18 mouse cellular contexts compared by ENCODE assay signal in the genomic region with DNA sequence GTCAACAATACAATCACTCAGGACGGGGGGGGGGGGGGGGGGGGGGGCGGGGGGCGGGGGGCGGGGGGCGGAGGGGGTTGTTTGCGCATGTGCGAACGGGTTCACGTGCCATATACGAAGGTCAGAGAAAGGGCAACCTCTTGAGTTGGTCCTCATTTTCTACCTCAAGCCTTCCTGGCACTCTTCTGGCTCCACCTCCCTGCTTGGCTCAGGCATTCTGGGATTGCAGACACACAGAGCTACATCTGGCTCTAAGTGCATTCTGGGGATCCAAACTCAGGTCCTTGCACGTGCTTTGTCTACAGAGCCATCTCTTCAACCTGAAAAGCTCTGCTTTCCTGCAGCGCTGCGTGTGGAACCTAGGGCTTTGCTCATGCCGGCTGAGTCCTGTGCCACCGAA. TPM values are rescaled to one million over a fixed set of nuclear protein-coding genes. Genes with fewer than 3 reads are reported as not detected.
DNase-seq lines count a peak whose midpoint lies in the region; ATAC-seq and TF ChIP-seq lines count a peak whose summit lies in the region.
"Had no signal": no experiment of that assay in that cellular context is flagged by ENCODE, and none has a peak within 500 bp of the region (broad histone marks: within the 10 kb centered on the region; RNA-seq: fewer than 3 reads in every experiment).

No protein-coding gene starts in this region.

- TF ChIP-seq CTCF in kidney, postnatal 0 days (IDR thresholded peaks at IDR 0.05; ENCODE audit: low read depth), result no peak
- no peak for TF ChIP-seq CTCF in E14TG2a.4 (conservative IDR thresholded peaks at IDR 0.05; ENCODE audit: low read length)

- no peak overlapping the region for H3K4me2 ChIP-seq in heart, embryonic 12.5 days
- H3K4me2 ChIP-seq in kidney, postnatal 0 days (ENCODE audit: low read length), result no peak overlapping the region
- H3K4me2 ChIP-seq: limb, embryonic 15.5 days; neural tube, embryonic 13.5 days had no signal

- no peak overlapping the region for H3K4me3 ChIP-seq in heart, embryonic 10.5 days
- H3K4me3 ChIP-seq in heart, embryonic 12.5 days, result no peak overlapping the region
- H3K4me3 ChIP-seq in kidney, postnatal 0 days (replicated peaks; ENCODE audit: low read depth, low read length), result no peak overlapping the region
- peak overlapping the region; percentile 73 for H3K4me3 ChIP-seq in E14TG2a.4 (replicated peaks; ENCODE audit: low read length)
- no peak overlapping the region for H3K4me3 ChIP-seq in embryonic facial prominence, embryonic 10.5 days
- H3K4me3 ChIP-seq: erythroblast, embryonic 14.5 days; layer of hippocampus, adult 2 months; limb, embryonic 15.5 days; neural tube, embryonic 13.5 days had no signal

- no peak for DNase-seq in heart, embryonic 10.5 days (ENCODE audit: low spot score)
- no peak for DNase-seq in kidney, postnatal 0 days (ENCODE audit: low spot score)
- DNase-seq in kidney, postnatal 14 days, result no peak
- no peak for DNase-seq in embryonic facial prominence, embryonic 10.5 days (ENCODE audit: low spot score)
- no peak for DNase-seq in adrenal gland, adult 18-20 months (ENCODE audit: low spot score in 2 of 2)
- no peak for DNase-seq in left cerebral cortex, postnatal 10 days (ENCODE audit: extremely low spot score in 1 of 2, low spot score in 2 of 2)
- DNase-seq: cerebellum, adult 2 months; embryo, embryonic 11 days; gastrocnemius, postnatal 36 days had no signal

- no peaks in the 10 kb centered on the region for H3K9me3 ChIP-seq in heart, embryonic 10.5 days
- H3K9me3 ChIP-seq in heart, embryonic 12.5 days (replicated peaks), result no peaks in the 10 kb centered on the region
- no peaks in the 10 kb centered on the region for H3K9me3 ChIP-seq in kidney, postnatal 0 days (replicated peaks; ENCODE audit: low read length)
- no peaks in the 10 kb centered on the region for H3K9me3 ChIP-seq in E14TG2a.4 (ENCODE audit: low read length)
- no peaks in the 10 kb centered on the region for H3K9me3 ChIP-seq in embryonic facial prominence, embryonic 10.5 days
- H3K9me3 ChIP-seq: limb, embryonic 15.5 days; neural tube, embryonic 13.5 days had no signal

- no peak for ATAC-seq in heart, embryonic 12.5 days (ENCODE audit: insufficient number of reproducible peaks, low FRiP score)
- ATAC-seq in kidney, postnatal 0 days (replicated peaks; ENCODE audit: low FRiP score, low read depth), result no peak

- H3K27ac ChIP-seq in heart, embryonic 10.5 days, result peak overlapping the region; percentile 47; the same call in 1 of the 2 replicates
- no peak overlapping the region for H3K27ac ChIP-seq in heart, embryonic 12.5 days (ENCODE audit: poor library complexity, severe bottlenecking)
- H3K27ac ChIP-seq in kidney, postnatal 0 days, result peak overlapping the region; percentile 54
- peak overlapping the region; percentile 54 for H3K27ac ChIP-seq in embryonic facial prominence, embryonic 10.5 days (replicated peaks)
- H3K27ac ChIP-seq: layer of hippocampus, adult 2 months; limb, embryonic 15.5 days; neural tube, embryonic 13.5 days had no signal

- 55% methylated on average over 9 of the region's 15 CpGs for WGBS in heart, embryonic 10.5 days
- 47% methylated on average over 8 of the region's 15 CpGs for WGBS in heart, embryonic 12.5 days
- WGBS in kidney, postnatal 0 days, result 61% methylated on average over 10 of the region's 15 CpGs
- 59% methylated on average over 15 of the region's 15 CpGs for WGBS in embryonic facial prominence, embryonic 10.5 days

- H3K9ac ChIP-seq in heart, embryonic 12.5 days, result no peak overlapping the region
- no peak overlapping the region for H3K9ac ChIP-seq in kidney, postnatal 0 days (ENCODE audit: low read depth, low read length)
- H3K9ac ChIP-seq: limb, embryonic 15.5 days; neural tube, embryonic 13.5 days had no signal

- peaks cover 11% of the 10 kb centered on the region; the same call in 1 of the 2 replicates for H3K36me3 ChIP-seq in heart, embryonic 10.5 days
- peaks cover 5% of the 10 kb centered on the region; the same call in 1 of the 2 replicates for H3K36me3 ChIP-seq in heart, embryonic 12.5 days
- H3K36me3 ChIP-seq in kidney, postnatal 0 days (ENCODE audit: insufficient read depth, low read length), result no peaks in the 10 kb centered on the region
- peaks cover 35% of the 10 kb centered on the region for H3K36me3 ChIP-seq in E14TG2a.4 (ENCODE audit: insufficient read depth, low read length)
- H3K36me3 ChIP-seq in embryonic facial prominence, embryonic 10.5 days (replicated peaks), result peaks cover 28% of the 10 kb centered on the region
- H3K36me3 ChIP-seq: limb, embryonic 15.5 days; neural tube, embryonic 13.5 days had no signal

- intact Hi-C loops in left cerebral cortex, postnatal 10 days (cut with DNase I), result no loop called here

- H3K4me1 ChIP-seq in heart, embryonic 10.5 days, result peaks cover 18% of the 10 kb centered on the region
- H3K4me1 ChIP-seq in heart, embryonic 12.5 days (replicated peaks), result peaks cover 29% of the 10 kb centered on the region
- H3K4me1 ChIP-seq in kidney, postnatal 0 days (replicated peaks; ENCODE audit: insufficient read depth, low read length), result peaks cover 3% of the 10 kb centered on the region; the same call in 1 of the 2 replicates
- H3K4me1 ChIP-seq in E14TG2a.4 (replicated peaks; ENCODE audit: low read depth, low read length), result peaks cover 89% of the 10 kb centered on the region
- peaks cover 18% of the 10 kb centered on the region for H3K4me1 ChIP-seq in embryonic facial prominence, embryonic 10.5 days

- no peaks in the 10 kb centered on the region for H3K27me3 ChIP-seq in heart, embryonic 10.5 days (ENCODE audit: insufficient read depth, poor library complexity, severe bottlenecking)
- H3K27me3 ChIP-seq in heart, embryonic 12.5 days (replicated peaks), result no peaks in the 10 kb centered on the region
- no peaks in the 10 kb centered on the region for H3K27me3 ChIP-seq in kidney, postnatal 0 days (ENCODE audit: insufficient read depth, low read length)
- no peaks in the 10 kb centered on the region for H3K27me3 ChIP-seq in E14TG2a.4 (ENCODE audit: insufficient read depth, low read length)
- H3K27me3 ChIP-seq in embryonic facial prominence, embryonic 10.5 days (replicated peaks; ENCODE audit: low read depth, poor library complexity, severe bottlenecking), result no peaks in the 10 kb centered on the region
- H3K27me3 ChIP-seq: limb, embryonic 15.5 days; neural tube, embryonic 13.5 days had no signal

RNA-seq across cellular contexts. Expression of a gene that starts 24.0 kb away (rescaled TPM):
- 24.5 and 37.8 TPM in 2 replicates for polyA plus RNA-seq in heart, embryonic 10.5 days (2016; fragmentation: Nextera tagmentation; extraction: Ambion mirVana)
- 27.6 and 28.6 TPM in 2 replicates for polyA plus RNA-seq in heart, embryonic 12.5 days (2016; fragmentation: Nextera tagmentation; extraction: Ambion mirVana)
- 15.6 and 15.7 TPM in 2 replicates for polyA plus RNA-seq in kidney, postnatal 0 days (2015; fragmentation: Nextera tagmentation; extraction: Ambion mirVana)
- polyA plus RNA-seq in embryonic facial prominence, embryonic 10.5 days (2016; fragmentation: Nextera tagmentation; extraction: Ambion mirVana), result 46.7 and 47.0 TPM in 2 replicates
- total RNA-seq in adrenal gland, adult 18-20 months (2021), result 10 to 100 TPM; 10.9 to 14.1 TPM
- 1 to 10 TPM; 5.6 to 6.6 TPM for total RNA-seq in left cerebral cortex, postnatal 10 days (2021)

RNA-seq across cellular contexts. Expression of a gene that starts 31.9 kb away (rescaled TPM):
- polyA plus RNA-seq in heart, embryonic 10.5 days (2016; fragmentation: Nextera tagmentation; extraction: Ambion mirVana), result 69.1 and 88.4 TPM in 2 replicates
- 118 and 122 TPM in 2 replicates for polyA plus RNA-seq in heart, embryonic 12.5 days (2016; fragmentation: Nextera tagmentation; extraction: Ambion mirVana)
- polyA plus RNA-seq in kidney, postnatal 0 days (2015; fragmentation: Nextera tagmentation; extraction: Ambion mirVana), result 33.9 and 36.9 TPM in 2 replicates
- 48.5 and 61.7 TPM in 2 replicates for polyA plus RNA-seq in embryonic facial prominence, embryonic 10.5 days (2016; fragmentation: Nextera tagmentation; extraction: Ambion mirVana)
- total RNA-seq in adrenal gland, adult 18-20 months (2021), result 10 to 100 TPM; 79.0 to 91.6 TPM
- 100 to 1,000 TPM; 453 to 481 TPM for total RNA-seq in left cerebral cortex, postnatal 10 days (2021)

RNA-seq across cellular contexts. Expression of a gene that starts 49.9 kb away (rescaled TPM):
- not detected in 2 replicates for polyA plus RNA-seq in heart, embryonic 10.5 days (2016; fragmentation: Nextera tagmentation; extraction: Ambion mirVana)
- polyA plus RNA-seq in heart, embryonic 12.5 days (2016; fragmentation: Nextera tagmentation; extraction: Ambion mirVana), result 0.35 and 1.1 TPM in 2 replicates
- 1.6 and 1.9 TPM in 2 replicates for polyA plus RNA-seq in kidney, postnatal 0 days (2015; fragmentation: Nextera tagmentation; extraction: Ambion mirVana)
- polyA plus RNA-seq in embryonic facial prominence, embryonic 10.5 days (2016; fragmentation: Nextera tagmentation; extraction: Ambion mirVana), result 0.20 TPM in 1 of 2 replicates, not detected in the other
- total RNA-seq in adrenal gland, adult 18-20 months (2021), result under 1 TPM in 1 of 2 experiments, not detected in 1; 0.70 TPM
- total RNA-seq in left cerebral cortex, postnatal 10 days (2021), result not detected
- total RNA-seq: gastrocnemius, postnatal 36 days; layer of hippocampus, adult 2 months; left cerebral cortex, adult 8-10 months; MEL had no signal
- polyA plus RNA-seq: urinary bladder, adult 2 months had no signal
